Mouse (Mus musculus) ES-Bruce4 (cell line): ENCODE measurements around the gene Adam17.

Source experiments
- CTCF ChIP-seq: IDR thresholded peaks from one replicate; pipeline ENCODE4 v1.8.1; 2011; ENCODE audit warnings: low read depth, low read length
- POLR2A ChIP-seq: IDR thresholded peaks from one replicate; pipeline ENCODE4 v1.8.1; 2011; ENCODE audit warnings: low read length; ENCODE audit not compliant: insufficient read depth

DNA sequence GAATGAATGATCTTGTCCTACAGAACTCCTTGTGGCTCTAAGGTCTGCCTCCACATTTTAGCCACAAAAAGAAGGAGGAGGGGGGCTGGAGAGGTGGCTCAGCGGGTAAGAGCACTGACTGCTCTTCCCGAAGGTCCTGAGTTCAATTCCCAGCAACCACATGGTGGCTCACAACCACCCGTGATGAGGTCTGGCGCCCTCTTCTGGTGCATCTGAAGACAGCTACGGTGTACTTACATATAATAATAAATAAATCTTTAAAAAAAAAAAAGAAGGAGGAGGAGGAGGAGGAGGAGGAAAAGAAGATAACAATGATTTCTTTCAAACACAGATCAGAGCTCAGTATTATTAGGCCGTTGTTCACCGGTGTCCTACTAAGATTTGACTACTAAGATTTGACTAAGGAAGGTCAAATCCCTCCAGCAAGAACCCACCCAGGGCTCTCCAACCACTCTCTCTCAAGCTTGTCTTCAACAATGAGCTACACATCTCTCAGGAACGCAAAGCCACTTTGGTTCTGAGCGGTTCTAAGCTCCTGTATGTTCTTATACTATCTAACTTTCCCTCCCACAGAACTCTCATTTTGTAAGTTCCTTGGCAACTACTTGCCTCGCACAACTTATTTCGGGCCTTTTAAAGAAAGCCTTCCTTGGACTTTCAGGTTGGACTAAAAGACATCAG, 88.5 kb downstream of the Adam17 start, which contains the start of gene Cpsf3:
- TF ChIP-seq CTCF (peak; percentile 16), POLR2A (no peak)
